Mouse (Mus musculus): ENCODE measurements around the gene Car5a.

Car5a gene

GRCm38 (mm10) chr8:121934923-121935322 lies 9.8 kb downstream of the Car5a start:
- in situ Hi-C loops (cut with MboI, MseI), result no loop called here

GRCm38 (mm10) chr8:121934506-121934905 lies 10.2 kb downstream of the Car5a start:
- in situ Hi-C loops (cut with MboI, MseI), result no loop called here

GRCm38 (mm10) chr8:121932668-121933520 lies 11.8 kb downstream of the Car5a start:
- in situ Hi-C loops (cut with MboI, MseI), result no loop called here

GRCm38 (mm10) chr8:121932026-121932667 lies 12.6 kb downstream of the Car5a start:
- in situ Hi-C loops (cut with MboI, MseI), result no loop called here

DNA sequence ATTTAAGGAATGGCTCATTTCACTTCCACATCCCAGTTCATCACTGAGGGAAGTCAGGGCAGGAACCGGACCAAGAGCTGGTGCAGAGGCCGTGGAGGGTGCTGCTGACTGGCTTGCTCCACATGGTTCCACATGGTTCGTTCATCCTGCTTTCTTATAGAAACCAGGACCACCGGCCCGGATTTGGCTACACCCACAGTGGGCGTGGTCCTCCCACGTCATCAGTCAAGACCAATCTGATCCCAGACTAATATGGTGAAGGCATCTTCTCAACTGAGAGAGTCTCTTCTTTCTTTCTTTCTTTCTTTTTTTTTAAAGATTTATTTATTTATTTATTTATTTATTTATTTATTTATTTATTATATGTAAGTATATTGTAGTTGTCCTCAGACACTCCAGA lies 13.1 kb downstream of the Car5a start:
- in situ Hi-C loops (cut with MboI, MseI), result no loop called here

DNA sequence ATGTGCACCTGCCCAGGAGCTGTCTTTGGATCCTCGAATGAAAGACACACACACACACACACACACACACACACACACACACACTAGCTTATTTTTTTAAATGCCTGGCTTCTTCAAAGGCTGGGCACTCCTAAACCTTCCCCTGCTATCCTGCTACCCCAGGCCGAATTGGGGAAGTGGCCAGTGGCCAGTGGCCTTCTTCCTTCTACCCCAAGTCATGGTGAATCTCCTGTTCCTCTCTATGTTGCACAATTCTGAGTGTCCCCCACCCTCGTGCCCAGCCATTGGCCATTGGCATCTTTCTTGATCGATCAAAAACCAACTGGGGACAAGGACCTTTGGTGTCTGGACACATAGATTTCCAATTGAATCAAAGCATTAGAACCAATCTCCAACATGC lies 14.7 kb downstream of the Car5a start:
- in situ Hi-C loops (cut with MboI, MseI), result no loop called here

DNA sequence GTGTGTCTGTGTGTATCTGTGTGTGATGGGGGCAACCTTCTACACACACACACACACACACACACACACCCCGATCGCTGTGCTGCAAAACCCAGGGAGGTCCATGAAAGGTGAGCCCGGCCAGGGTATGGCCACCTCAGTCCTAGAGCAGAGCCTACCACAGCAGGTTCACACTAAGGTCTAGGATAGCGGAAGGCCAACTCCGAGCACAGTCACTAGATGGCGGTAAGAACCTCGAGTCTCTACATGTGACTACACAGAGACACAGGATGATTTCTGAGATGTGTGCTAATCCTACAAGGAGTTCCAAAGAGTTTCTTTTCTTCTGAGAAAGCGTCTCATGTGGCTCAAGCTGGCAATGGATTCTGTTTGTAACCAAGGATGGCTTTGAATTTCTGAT lies 17.4 kb downstream of the Car5a start:
- in situ Hi-C loops (cut with MboI, MseI), result loop anchor here (10.0 kb wide), 1 partner anchor 173 kb away; no protein-coding TSS in a partner anchor

DNA sequence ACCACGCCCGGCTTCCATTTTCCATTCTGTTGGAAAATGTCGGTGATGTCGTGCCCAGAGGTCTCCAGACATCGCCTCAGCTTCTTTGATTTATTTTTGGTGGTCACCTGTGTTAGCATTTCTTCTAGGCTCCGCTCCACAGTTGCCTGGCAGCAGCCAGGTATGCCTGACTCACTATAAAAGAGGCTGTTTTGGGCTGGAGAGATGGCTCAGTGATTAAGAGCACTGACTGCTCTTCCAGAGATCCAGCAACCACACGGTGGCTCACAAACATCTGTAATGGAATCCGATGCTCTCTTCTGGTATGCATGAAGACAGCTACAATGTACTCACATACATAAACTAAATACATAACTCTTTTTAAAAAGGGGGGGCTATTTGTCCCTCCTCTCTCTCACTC lies 18.4 kb downstream of the Car5a start:
- in situ Hi-C loops (cut with MboI, MseI), result loop anchor here (10.0 kb wide), 1 partner anchor 171 kb away; no protein-coding TSS in a partner anchor

- in situ Hi-C loops (cut with MboI, MseI), result loop anchor here (10.0 kb wide), 1 partner anchor 171 kb away; no protein-coding TSS in a partner anchor
These were observed 19.1 kb downstream of the Car5a start for GRCm38 (mm10) chr8:121925624-121926023.

GRCm38 (mm10) chr8:121924681-121925080 lies 20.0 kb downstream of the Car5a start:
- in situ Hi-C loops (cut with MboI, MseI), result loop anchor here (10.0 kb wide), 1 partner anchor 170 kb away; no protein-coding TSS in a partner anchor

DNA sequence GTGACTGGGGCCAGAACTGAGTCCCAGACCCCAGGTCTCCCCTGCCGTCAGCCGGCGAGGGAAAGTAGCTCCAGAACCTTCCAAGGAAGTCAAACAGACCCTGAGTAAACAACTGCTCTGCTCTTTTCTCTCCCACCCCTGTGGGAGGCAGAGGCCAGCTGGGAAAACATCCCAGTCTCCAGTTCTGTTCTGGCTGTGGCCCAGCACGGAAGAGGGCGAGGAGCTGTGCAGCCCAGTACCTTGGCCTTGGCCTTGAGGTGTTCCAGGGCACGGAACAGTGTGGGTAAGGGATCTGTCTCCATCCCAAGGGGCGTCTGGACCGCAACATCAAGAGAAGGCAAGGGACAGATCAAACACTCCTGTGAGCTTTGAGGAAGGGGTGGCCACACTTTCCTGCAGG lies 22.6 kb downstream of the Car5a start:
- in situ Hi-C loops (cut with MboI, MseI), result loop anchor here (10.0 kb wide), 1 partner anchor 167 kb away; no protein-coding TSS in a partner anchor

GRCm38 (mm10) chr8:121921582-121921981 lies 23.1 kb downstream of the Car5a start:
- in situ Hi-C loops (cut with MboI, MseI), result loop anchor here (10.0 kb wide), 1 partner anchor 167 kb away; no protein-coding TSS in a partner anchor

GRCm38 (mm10) chr8:121919731-121920130 lies 25.0 kb downstream of the Car5a start:
- in situ Hi-C loops (cut with MboI, MseI), result loop anchor here (10.0 kb wide), 1 partner anchor 165 kb away; no protein-coding TSS in a partner anchor

DNA sequence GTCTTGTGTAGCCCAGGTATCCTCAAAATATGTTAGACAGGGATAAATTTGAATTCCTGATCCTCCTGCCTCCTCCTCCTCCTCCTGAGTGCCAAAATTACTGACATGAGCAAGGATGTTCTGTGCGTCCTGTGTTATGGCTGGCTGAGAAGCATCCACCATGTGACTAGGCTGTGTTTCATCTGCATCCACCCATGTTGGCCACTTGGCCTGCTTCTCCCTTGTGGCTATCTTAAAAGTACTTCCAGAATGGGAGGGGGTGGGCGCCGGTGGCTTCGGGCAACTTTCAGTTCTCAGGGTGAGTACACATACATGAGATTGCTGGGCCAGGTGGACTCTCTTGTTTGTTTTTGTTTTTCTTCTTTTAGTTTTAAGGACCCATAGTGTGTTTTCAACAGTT lies 25.5 kb downstream of the Car5a start:
- in situ Hi-C loops (cut with MboI, MseI), result no loop called here

DNA sequence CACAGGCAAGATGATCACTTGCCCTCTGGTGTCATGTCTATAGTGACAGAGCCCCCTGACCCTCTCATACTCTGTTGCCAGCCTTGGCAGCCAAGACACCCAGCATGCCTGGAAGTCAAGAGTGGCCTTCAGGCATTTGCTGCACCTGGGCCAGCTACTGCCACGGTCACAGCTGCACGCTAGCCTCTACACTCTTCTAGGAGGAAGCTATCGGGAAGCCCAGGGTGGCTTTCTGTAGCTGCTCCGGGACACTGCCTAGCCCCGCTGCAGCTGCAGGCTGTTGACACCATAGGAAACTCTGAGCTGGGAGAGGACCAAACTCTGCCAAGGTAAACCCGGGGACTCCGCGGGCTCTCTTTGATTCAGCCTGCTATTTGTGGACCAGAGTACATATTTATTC lies 31.3 kb downstream of the Car5a start:
- in situ Hi-C loops (cut with MboI, MseI), result no loop called here

DNA sequence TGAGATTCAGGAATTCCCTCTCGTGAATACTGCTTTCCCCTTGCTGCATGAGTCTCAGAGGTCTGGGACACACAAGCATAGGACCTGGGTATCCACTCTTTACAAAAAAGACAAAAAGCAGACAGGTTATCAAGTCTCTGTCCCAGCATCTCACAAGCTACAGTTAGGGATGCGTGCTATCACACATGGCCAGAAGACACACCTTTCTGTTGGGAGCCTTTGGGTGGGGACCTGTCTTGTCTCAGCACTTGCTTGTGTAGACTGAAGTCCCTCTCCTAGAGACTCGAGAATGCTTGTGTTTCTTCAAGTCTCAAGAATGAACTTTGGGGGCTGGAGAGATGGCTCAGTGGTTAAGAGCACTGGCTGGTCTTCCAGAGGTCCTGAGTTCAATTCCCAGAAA lies 31.9 kb downstream of the Car5a start:
- in situ Hi-C loops (cut with MboI, MseI), result no loop called here

DNA sequence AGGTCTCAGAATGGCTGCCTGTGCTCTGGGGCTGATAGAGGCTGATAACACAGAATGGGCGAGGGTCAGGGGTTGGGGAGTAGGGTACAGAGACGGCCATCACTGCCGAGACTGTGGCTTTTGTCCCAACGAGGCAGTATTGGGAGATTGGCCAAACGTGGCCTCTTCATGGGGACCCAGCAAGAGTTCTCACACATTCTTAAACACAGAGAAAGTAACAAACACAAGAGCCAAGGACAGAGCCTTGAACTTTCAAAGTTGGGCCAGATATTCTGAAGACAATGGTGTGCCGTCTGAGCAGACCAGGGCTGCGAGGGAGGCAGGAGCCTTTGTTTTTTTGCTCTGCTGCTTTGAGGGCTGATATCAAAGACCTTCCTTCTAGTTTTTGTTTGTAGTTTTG lies 32.7 kb downstream of the Car5a start:
- in situ Hi-C loops (cut with MboI, MseI), result no loop called here

GRCm38 (mm10) chr8:121911400-121911799 lies 33.3 kb downstream of the Car5a start:
- in situ Hi-C loops (cut with MboI, MseI), result no loop called here

DNA sequence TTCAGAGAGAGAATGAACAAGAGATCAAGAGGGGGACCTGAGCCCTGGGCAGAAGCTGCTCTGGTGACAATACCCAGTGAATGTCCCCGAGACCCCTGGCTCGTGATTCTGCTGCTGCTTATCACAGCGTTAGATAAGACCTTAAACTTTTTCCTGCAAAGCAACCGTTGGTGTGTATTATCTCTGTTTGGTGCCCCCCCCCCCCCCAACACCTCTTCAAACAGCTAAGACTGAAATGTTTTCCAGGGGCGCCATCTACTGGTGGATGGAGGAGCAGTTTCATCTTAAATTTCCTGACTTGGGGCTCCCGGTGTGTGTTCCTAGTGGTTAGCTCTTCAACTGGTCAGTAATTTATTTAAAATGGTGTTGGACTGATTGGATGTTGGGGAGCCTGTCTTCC lies 35.0 kb downstream of the Car5a start:
- in situ Hi-C loops (cut with MboI, MseI), result no loop called here

- in situ Hi-C loops (cut with MboI, MseI), result no loop called here
These were observed 35.6 kb downstream of the Car5a start for GRCm38 (mm10) chr8:121909148-121909541.

DNA sequence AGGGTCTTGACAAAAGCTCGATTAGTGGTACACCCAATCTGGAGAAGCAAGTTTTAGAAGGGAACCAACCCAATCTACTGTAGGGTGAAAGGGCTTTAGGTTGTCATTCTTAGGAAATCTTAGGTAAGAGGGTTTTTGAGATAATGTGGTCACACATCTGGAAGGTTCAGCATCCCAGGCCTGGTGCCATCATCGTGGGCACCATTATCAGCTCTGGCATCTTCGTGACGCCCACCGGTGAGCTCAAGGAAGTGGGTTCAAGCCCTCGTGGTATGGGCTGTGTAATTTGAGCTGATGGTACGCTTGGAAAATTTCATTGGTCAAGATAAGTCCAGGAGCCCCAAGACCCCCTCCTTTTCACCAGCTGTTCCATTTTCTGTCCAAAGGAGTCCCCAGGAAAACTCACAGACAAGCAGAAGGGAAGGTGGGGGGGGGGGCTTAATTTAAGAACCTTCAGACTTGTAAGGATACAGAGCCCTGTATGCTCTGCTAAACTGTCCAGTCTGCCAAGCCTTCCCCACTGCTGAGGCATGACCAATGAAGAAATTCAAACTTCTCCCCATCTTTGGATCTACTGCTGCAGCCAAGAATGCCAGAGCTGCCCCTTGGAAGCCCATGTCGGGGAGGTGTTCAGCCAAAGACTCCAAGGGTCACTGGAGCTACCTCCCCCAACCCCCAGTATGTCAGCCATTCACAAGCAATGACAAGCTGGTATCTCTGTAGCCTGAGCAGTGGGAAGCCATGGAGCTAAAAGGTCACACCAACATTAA lies 36.1 kb downstream of the Car5a start:
- in situ Hi-C loops (cut with MboI, MseI), result no loop called here
